Comparison of ENCODE assay signal across 16 mouse cellular contexts in the genomic region with DNA sequence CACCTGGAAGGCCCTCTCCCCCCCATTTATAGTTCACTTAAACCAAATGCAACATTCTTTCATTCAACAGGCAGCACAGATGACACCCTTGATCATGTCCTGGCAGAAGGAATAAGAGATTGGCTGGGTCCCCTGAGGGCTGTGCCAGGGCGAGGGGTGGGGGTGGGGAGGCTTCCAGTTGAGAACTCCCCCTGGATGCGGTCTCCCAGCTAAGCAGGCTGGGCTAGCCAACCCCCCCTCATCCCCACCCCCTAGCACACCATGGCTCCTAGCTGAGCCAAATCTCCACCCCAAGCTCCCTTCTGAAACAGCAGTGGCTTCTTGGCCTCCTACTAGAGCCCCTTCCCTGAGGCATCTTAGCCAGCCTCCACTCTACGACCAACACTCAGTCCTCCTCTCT.
"Had no signal": no experiment of that assay in that cellular context is flagged by ENCODE, and none has a peak within 500 bp of the region (broad histone marks: within the 10 kb centered on the region; RNA-seq: fewer than 3 reads in every experiment).

No protein-coding gene starts in this region.

- ATAC-seq: liver, postnatal 0 days; lung, postnatal 0 days had no signal

- DNase-seq: kidney, adult 8-10 months; kidney, postnatal 10 days; kidney, postnatal 36 days; left cerebral cortex, postnatal 4 days; liver, postnatal 0 days; lung, embryonic 14.5 days; midbrain, embryonic 14.5 days; thymus, adult 18-20 months; thymus, postnatal 36 days had no signal

- H3K4me2 ChIP-seq: kidney, embryonic 15.5 days; limb, embryonic 12.5 days; limb, embryonic 15.5 days; liver, embryonic 11.5 days; lung, embryonic 14.5 days had no signal

- H3K27me3 ChIP-seq: kidney, embryonic 15.5 days had no signal

- H3K9ac ChIP-seq: kidney, embryonic 15.5 days; limb, embryonic 12.5 days; limb, embryonic 15.5 days; liver, embryonic 14.5 days; liver, postnatal 0 days; lung, embryonic 14.5 days had no signal

- H3K27ac ChIP-seq: kidney, embryonic 15.5 days; limb, embryonic 12.5 days; limb, embryonic 15.5 days; liver, embryonic 14.5 days; macrophage had no signal

- H3K4me1 ChIP-seq: kidney, embryonic 15.5 days had no signal

- H3K9me3 ChIP-seq: kidney, embryonic 15.5 days; limb, embryonic 12.5 days; limb, embryonic 15.5 days had no signal

- H3K4me3 ChIP-seq: kidney, embryonic 15.5 days; limb, embryonic 12.5 days; limb, embryonic 15.5 days had no signal

- H3K36me3 ChIP-seq: kidney, embryonic 15.5 days; limb, embryonic 12.5 days; limb, embryonic 15.5 days had no signal
